In the genomic region with DNA sequence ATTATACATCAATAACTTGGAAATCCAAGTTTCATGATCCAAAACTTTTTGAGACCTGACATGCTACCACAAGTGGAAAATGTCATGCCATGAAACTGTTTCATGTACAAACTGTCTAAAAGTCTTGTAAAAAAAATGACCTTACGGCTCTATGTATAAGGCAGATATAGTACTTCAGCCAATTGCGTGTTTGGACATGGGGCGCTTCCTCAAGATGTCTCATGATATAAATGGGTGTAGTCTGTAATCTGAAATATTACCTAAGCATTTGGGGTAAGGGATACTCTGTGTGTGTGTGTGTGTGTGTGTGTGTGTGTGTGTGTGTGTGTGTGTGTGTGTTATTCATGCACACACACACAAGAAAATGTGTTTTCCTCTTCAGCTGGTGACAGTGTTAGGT, we compare ENCODE assay signal across 17 mouse cellular contexts.
"Had no signal": no experiment of that assay in that cellular context is flagged by ENCODE, and none has a peak within 500 bp of the region (broad histone marks: within the 10 kb centered on the region; RNA-seq: fewer than 3 reads in every experiment).

No protein-coding gene starts in this region.

- H3K36me3 ChIP-seq: lung, embryonic 15.5 days; midbrain, embryonic 10.5 days; neural tube, embryonic 13.5 days had no signal

- H3K27ac ChIP-seq: kidney, postnatal 0 days; left cerebral cortex, adult 2 months; lung, embryonic 15.5 days; midbrain, embryonic 10.5 days; neural tube, embryonic 13.5 days had no signal

- H3K27me3 ChIP-seq: lung, embryonic 15.5 days; neural tube, embryonic 13.5 days had no signal

- H3K9ac ChIP-seq: lung, embryonic 15.5 days; neural tube, embryonic 13.5 days had no signal

- H3K9me3 ChIP-seq: lung, embryonic 15.5 days; megakaryocyte, embryonic 14.5 days; midbrain, embryonic 10.5 days; neural tube, embryonic 13.5 days had no signal

- DNase-seq: kidney, adult 2 months; kidney, postnatal 36 days; layer of hippocampus, postnatal 36 days; lung, adult 18-20 months; lung, postnatal 10 days; lung, postnatal 36 days; midbrain, embryonic 14.5 days; thymus, adult 2 months; thymus, postnatal 25 days had no signal

- ATAC-seq: intestine, postnatal 0 days had no signal

- H3K4me2 ChIP-seq: lung, embryonic 15.5 days; neural tube, embryonic 13.5 days had no signal

- H3K4me3 ChIP-seq: left cerebral cortex, adult 2 months; lung, embryonic 15.5 days; megakaryocyte, embryonic 14.5 days; midbrain, embryonic 10.5 days; myocyte; neural tube, embryonic 13.5 days had no signal
